Mouse (Mus musculus): ENCODE data around the gene Pced1b.
"Not testable (repeated sequence)": the region's sequence is repeated elsewhere in the genome, so short reads cannot be mapped to it uniquely, and the experiment has no call there.

Pced1b gene

DNA sequence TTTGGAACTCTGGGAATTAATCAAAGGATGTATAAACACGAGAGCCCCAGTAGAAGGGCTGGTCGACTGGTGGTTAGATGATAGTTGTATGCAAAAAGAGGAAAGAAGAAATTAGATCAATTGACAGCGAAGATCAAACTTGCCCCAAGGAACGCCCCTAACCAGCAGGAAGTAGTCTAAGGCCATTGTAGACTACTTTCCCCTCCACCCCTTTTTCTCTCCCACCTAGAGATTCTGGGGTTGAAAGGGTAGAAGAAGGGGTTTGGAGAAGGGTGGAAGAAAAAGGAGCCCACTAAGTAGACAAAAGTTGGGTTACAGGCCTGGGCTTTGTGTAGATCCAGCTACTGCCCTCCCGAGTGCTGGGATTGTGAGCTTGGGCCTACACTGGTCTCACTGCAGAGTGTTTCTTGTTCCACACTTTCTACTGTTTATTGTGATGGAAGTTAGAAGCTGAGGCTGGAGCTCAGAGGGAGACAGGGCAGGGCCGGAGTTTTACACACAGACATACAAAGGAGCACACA is 125.8 kb downstream of the Pced1b start:
- no peak for DNase-seq (ENCODE audit: low spot score in 2 of 2)

DNA sequence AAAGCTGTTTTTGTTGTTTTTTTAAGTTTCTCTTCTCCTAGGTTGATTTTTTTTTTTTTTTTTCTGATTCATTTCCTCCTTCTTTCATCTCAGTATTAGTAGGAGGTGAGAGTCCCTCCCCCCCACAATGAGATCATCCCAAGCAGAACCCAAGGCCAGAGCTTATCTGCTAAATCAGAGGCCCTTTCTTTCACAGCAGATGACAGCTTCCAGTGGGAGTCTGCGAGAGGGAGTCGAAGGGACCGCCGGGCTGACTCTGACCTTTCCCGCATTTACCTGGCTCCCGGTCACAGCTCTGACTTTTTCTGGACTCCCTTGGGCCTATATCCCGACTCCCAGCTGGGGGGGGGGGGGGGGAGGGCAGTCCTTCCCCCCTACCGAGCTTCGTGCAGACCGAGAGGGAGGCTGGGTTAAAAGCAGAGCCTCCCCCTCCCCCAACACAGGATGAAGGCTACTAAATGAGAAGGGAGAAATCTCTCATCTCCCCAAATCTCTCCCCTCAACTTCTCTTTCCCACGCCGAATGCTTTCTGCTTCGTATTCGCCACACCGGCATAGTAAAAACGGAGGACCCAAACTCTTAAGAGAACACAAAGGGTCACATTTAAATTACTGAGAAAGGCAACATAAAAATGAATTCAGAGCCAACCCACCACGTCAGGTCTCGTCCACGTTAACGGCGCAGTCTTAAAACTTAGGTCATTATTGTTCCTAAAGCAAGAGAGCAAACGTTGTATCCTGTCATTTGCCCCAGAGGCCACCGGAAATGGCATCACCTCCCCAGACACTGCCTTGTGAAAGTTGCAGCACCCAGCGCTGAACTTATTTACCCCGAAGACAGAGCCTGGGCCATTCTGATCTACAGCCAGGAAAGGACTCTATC is 126.5 kb downstream of the Pced1b start:
- DNase-seq (ENCODE audit: low spot score in 2 of 2), result no peak

DNA sequence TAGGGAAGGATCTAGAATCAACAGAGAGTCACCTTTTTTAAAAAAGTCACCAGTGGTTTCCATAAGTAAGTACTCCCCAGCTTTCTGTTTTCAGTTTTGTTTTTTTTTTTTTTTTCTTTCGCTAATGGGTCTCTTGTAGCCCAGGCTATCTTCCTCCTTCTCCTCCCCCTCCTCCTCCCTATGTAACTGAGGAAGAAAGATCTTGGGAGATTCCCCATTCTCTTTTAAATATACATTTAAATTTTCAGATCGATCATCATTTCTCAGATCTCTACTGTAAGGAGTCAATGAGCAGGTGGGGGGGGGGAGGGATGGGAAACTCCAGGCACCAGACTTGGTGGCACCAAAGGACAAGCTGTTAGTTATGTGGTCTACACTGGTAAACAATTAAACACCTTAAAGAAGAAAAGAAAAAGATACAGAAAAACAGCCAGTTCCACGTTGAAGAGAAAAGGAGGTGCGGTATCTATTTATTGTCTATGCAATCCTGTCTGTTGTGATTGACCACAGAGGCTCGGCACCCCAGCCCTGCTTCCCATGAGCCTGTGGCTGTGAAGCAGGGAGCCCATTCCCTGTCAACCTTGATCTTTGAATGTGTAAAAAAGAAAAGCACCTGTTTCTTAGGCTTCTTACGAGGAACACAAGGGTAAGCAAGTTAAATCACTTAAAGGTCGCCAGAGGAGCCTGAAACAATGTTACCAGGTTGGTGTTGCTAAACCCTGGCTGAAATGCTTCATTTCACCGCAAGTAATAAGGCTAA is 127.4 kb downstream of the Pced1b start:
- no peak for DNase-seq (ENCODE audit: low spot score in 2 of 2)

DNA sequence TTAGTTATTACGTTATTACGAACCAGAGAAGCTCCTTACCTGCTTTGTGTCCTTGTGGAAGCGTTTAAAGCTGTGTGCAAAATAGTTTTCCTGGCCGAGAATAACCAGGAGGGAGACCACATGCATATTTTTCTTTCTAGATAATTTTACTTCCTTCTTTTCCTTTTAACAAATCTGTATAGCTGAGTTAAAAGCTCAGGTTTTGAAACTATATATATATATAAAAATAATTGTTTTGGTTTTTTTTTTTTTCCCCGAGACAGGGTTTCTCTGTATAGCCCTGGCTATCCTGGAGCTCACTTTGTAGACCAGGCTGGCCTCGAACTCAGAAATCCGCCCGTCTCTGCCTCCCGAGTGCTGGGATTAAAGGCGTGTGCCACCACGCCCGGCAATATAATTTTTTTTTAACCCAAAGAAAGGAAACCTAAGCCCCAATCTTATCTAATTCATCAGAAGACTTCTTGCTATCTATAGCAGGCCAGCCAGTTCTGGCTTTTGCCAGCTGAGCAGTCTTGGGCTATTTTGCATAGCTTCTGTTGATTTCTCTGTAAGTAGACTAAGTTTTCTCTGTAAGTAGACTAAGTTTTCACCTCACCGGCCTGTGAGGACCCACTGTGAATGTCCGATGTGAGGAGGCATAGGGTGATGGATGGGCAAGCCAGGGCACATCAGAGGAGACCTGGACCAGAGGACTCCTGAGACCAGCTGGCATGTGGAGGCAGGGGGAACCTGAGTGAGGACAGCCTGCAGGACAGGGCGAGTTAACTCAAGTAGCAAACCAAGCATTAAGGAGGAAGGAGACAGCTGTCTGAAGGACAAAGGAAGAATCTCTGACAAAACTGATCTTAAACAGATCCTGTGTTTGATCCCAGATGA is 128.2 kb downstream of the Pced1b start:
- no peak for DNase-seq (ENCODE audit: low spot score in 2 of 2)

DNA sequence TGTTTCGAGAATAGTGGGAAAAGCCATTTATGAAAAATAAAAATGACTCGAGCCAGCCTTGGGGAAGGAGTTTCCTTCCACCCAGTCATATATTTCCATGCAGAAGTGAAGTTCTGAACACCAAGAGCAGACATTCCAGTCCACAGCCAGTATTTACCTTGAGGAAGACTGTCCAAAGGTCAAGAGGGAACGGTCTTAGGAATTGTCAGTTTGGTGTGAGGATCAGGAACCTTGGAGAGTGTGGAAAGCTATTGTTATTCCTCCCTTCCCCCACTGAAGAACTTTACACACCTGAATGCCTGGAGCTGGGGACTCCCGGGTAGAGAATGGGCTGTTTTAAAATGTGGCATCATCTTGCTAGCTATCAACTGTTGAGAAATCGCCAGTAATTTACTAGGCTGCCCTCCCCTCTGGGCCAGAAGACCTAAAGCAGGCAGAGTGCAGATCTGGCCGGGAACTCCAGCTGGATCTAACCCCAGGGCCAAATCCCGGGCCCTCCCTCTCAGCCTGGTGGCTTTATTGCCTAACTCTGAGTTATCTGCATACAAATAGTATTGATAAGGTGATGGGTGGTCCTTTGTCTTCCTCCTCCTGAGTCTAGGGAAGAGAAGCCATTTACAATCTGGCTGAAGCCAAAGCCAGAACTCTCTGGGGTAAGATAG is 129.3 kb downstream of the Pced1b start:
- DNase-seq (ENCODE audit: low spot score in 2 of 2), result no peak

DNA sequence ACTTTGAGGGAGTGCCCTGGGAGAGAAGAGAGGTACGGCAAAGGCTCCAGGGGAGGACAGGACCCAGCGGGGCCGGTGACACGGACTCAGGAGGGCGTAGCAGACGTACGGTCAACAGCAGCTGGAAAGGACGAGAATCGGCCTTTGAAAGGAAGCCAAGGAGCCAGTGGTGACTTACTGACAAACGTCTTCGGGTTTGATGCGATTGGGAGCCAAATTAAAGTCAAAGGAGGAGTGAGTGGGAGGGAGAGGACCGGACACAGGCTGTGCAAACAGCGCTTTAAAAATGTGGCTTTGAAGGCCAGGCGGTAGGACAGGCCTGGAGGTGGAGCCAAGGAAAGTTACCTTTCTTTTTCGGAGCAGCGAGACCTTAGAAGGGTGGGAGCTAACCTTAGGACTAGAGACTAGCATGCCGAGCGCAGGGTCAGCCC is 129.9 kb downstream of the Pced1b start:
- DNase-seq (ENCODE audit: low spot score in 2 of 2), result no peak

DNA sequence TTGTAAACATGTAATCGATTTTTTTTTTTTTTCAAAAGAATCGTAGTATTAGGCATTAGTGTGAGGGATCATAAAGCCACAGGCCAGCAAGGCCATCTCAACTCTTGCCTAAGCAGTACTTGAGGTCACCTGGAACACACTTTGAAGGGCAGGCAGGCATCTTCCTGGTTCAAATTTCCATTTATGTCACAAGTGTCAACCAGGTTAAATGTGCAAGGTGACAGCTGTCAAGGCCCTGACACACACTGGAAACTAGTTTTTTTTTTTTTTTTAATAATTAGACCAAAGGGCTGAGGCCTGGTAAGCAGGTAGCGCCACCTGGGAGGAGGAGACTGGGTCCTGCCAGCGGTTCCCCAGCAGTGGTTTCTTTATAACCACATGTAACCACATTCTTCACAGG is 131.2 kb downstream of the Pced1b start:
- no peak for DNase-seq (ENCODE audit: low spot score in 2 of 2)

DNA sequence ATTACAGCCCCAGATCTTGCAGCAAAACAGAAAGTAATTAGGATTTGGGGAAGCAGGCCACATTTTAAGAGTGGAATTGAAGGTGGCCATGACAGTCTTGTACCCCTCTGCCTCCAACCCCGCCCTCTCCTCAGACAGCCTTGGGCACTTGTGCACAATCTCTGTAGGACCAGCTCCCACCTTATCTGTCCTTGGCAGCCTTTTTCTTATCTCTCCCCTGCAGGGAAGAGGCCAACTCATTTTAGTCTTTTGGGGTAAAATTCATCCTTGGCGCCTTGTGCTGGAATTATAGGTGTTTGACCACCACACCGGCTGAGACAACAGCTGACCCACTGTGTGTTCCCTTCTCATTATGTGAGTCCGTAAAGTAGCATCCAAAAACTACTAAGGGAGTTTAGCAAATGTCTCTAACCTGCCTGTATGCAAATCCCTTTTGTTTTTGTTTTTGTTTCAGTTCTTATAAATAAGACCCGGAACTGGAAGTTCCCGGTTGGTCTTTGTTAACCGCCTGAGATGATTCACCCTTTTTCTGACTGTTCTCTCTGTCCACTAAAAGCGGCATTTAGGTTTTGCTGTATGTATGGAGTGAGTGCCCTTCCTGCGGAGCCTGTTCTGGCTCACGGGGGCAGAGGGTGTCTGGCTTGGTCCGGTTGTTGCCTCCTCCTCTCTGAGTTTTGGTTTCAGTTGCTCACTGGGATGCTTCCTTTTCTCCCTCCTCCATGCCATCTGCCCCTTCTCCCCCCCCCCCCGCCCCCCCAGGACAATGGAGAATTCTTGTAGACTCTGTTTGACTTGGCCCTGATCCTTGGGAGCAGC is 132.8 kb downstream of the Pced1b start:
- DNase-seq (ENCODE audit: low spot score in 2 of 2), result no peak

DNA sequence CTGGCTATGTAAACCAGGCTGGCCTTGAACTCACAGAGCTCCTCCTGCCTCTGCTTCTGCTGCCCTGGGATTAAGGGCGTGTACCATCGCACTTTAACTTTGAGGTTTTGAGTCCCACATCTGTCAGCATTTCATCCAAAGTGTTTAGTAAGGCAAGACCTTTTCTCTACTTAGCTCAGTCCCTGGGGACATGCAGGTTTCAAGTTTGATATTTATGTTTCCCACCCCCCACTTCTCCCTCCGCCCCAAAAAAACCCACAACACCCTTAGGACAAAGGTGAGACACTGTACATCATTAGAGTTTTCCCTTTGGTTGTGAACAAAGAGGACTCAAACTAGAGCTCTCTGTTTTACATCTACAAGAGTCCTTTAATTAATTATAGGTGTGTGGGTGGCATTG is 135.7 kb downstream of the Pced1b start:
- DNase-seq (ENCODE audit: low spot score in 2 of 2), result no peak

DNA sequence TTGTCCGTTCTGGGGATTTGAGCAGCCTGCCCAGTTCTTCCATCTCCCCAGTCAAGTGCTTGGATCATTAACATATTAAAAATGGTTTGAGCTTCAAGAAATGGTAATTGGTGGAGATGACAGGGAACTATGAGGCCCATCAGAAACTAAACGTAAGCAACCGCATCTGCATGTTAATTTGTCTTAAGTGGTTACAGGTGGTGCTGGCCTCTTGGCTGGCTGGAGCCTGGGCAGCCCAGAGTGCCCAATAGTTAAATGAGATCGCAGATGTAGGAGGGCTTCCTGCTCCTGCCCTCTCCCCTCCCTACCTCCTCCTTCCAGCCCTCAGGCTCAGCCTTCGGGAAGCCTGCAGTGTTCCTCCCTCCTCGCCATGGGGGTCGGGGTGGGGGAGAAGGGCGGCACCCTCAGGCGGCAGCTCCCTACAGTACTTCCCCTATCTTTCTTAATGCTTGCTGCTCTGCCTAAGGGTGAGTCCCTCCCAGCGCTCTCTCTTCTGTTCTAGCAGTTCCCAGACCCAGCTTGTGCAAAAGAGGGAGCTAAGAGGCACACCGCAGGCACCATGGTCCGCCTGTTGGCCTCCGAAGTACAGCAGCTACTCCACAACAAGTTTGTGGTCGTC is 136.7 kb downstream of the Pced1b start:
- no peak for DNase-seq (ENCODE audit: low spot score in 2 of 2)

DNA sequence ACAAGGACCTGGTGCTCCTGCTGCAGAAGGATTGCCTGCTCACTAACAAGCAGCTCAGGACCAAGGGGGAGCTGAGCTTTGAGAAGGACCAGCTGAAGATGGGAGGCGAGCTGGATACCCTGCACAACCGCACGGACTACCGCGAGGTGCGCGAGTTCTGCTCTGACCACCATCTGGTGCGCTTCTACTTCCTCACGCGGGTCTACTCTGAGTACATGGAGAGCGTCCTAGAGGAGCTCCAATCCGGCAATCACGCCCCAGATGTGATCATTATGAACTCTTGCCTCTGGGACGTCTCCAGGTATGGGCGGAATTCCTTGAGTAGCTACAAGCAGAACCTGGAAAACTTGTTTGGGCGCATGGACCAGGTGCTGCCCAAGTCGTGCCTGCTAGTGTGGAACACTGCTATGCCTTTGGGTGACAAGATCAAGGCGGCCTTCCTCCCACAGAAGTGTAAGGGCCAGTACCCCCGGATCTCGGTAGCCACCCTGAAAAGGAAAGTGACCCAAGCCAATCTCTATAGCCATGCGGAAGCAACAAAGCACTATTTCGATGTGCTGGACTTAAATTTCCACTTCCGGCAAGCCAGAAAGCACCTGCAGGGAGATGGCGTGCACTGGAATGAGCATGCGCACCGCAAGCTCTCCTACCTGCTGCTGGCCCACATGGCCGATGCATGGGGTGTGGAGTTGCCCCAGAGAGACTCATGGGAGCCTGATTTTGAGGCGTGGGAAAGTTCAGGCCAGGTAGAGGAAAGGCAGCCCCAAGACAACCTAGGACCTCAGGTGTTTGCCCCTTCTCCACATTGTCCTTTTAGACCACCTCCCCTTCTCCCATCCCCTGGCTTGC is 137.5 kb downstream of the Pced1b start:
- no peak for DNase-seq (ENCODE audit: low spot score in 2 of 2)

DNA sequence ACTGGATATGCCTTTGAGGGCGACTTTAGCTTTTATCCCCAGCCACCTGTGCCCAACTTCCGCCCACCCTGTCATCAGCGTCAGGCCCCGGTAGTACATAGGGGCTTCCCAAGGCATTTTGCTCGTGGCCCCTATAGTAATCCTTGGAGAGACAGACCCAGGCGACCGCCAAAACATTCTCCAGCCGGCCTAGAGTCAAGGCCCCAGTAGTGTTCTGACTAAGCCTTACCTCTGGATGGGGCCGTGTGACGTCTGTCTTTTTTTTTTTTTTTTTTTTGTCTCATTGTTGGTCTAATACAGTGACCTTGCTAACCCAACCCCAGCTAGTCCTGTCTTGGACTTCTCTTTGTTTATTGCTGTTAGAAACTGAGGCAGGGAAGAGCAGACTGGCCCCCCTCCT is 138.3 kb downstream of the Pced1b start:
- not testable (repeated sequence) for DNase-seq (ENCODE audit: low spot score in 2 of 2)

DNA sequence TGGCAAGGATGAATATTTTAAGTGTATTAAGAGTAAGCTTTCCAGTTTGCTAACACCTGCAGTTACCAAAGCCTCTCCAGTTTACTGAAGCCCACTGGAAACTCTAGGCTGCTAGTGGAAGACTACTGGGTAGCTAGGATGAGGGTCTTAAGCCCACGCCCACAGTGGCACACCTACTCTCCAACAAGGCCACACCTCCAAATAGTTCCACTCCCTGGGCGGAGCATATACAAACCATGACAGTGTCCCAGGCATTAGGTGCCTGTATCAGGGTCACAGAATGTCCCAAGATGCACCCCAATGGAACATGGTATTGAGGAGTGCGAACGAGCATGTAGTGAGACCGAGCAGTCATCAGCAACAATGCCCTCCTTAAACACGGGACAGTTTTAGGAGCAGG is 140.9 kb downstream of the Pced1b start:
- no peak for DNase-seq (ENCODE audit: low spot score in 2 of 2)

DNA sequence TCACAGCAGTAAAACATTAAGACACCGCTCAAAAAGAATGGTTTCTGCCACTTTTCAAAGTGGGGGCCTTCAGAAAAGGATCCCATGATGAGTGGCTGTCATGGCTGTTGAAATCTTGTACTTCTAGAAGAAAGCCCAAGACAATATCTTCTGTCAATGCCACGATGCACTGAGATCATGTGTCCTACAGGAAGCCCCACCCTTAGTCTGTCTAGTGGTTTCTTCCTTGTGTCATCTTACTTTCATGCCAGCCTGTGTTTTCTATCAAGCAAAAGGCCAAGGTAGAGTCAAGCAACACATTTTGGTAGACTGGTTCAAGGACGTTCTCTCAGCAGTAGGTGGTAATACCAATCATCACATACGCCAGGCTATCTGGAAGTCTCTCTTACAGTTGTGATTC is 142.7 kb downstream of the Pced1b start:
- no peak for DNase-seq (ENCODE audit: low spot score in 2 of 2)

DNA sequence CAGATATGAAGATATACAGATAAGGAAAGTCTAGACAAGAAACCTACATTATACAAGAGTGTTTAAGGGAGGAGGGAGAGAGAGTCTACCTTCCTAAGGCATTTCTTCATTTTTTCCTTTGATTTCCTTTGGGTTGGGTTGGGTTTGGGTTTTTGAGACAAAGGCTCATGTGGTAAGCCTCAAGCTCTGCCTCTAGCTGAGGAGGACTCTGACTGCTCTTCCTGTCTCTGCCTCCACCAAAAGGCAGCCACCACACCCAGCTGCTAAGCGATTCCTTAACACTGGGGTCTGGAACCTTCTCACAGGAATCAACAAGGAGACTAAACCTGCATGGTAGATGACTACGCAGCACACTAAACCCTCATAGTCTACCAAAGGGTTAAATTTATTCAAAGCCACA is 143.9 kb downstream of the Pced1b start:
- no peak for DNase-seq (ENCODE audit: low spot score in 2 of 2)

DNA sequence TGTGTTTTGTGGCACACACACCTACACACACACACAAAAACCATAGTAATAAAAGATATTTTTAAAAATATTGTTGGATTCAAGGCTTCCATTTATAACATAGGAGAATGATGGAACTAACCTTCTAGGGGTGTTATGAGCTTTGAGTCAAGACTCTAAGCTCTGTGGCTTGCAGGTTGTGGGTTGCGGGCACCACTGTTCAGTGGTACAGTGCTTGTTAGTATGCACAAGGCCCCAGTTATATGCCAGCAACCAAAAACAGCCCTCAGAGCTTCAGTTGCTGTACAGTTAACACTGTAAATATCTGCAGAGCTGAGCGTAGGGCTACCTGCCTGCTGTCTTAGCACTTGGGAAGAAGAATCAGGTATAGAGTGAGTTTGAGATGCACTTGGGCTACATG is 144.5 kb downstream of the Pced1b start:
- DNase-seq (ENCODE audit: low spot score in 2 of 2), result no peak

DNA sequence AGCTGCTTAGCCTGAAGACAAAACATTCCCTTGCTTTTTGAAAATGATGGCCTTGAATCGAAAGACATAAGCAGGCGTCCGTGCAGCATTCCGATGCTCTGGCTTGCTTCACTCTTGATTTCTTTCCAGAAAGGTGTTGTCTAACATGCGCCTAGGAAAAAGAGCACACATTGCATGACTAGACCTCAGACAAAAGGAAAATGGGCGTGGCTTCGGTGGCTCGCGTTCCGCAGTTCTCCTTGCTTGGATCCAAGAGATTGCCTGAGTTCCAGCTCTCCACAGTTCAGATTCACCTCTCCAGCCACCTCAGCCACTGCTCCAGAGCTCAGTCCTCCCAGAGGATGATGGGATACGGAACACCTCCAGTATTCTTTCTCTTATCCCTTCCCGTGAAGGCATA is 147.7 kb downstream of the Pced1b start:
- no peak for DNase-seq (ENCODE audit: low spot score in 2 of 2)

DNA sequence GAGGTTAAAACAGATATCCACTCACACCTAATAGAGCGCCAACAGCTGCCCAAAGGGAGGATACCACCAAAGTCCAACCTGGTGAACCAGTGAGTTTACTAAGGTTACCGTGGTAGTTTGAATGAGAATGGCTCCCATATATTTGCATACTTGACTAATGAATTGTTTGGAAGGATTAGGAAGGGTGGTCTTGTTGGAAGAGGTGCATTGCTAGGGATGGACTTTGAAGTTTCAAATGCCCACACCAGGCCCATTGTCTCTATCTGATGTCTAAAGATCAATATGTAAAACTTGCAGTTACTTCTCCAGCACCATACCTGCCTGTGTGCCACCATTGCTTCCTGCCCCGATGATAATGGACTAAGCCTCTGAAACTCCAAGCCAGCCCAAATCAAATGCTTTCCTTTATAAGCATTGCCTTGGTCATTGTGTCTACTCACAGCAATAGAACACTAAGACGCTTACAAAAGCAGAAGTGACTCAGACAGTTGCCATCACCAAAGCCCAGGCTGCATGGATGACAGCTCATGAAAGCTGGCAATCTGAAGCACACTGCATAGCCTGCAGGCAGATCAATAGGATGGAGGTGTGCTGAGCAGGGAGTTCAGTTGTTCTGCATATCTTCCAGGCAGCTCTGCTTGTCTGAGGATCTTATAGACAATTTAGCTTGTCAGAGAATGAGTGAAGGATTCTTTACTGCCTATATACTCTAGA is 149.8 kb downstream of the Pced1b start:
- DNase-seq (ENCODE audit: low spot score in 2 of 2), result no peak
